Mouse (Mus musculus): ENCODE results near the gene Tmem56.

Gene Tmem56

GRCm38 (mm10) chr3:121306641-121307040, 23.7 kb upstream of the Tmem56 start:
- peak; percentile 54 for DNase-seq (ENCODE audit: low read depth, low spot score)
- H3K27me3 ChIP-seq (ENCODE audit: control insufficient read depth, insufficient read depth, low read length, poor library complexity, severe bottlenecking) = no peaks in the 10 kb centered on the region

GRCm38 (mm10) chr3:121294200-121294599, 11.3 kb upstream of the Tmem56 start:
- no peaks in the 10 kb centered on the region for H3K36me3 ChIP-seq (ENCODE audit: control insufficient read depth, insufficient read depth, low read length, poor library complexity, severe bottlenecking)
- peak; percentile 17 for DNase-seq (ENCODE audit: low read depth, low spot score)
- no peaks in the 10 kb centered on the region for H3K27me3 ChIP-seq (ENCODE audit: control insufficient read depth, insufficient read depth, low read length, poor library complexity, severe bottlenecking)

More at GRCm38 (mm10) chr3:121306641-121307040, 23.7 kb upstream of the Tmem56 start:
- no peaks in the 10 kb centered on the region for H3K36me3 ChIP-seq (ENCODE audit: control insufficient read depth, insufficient read depth, low read length, poor library complexity, severe bottlenecking)

DNA sequence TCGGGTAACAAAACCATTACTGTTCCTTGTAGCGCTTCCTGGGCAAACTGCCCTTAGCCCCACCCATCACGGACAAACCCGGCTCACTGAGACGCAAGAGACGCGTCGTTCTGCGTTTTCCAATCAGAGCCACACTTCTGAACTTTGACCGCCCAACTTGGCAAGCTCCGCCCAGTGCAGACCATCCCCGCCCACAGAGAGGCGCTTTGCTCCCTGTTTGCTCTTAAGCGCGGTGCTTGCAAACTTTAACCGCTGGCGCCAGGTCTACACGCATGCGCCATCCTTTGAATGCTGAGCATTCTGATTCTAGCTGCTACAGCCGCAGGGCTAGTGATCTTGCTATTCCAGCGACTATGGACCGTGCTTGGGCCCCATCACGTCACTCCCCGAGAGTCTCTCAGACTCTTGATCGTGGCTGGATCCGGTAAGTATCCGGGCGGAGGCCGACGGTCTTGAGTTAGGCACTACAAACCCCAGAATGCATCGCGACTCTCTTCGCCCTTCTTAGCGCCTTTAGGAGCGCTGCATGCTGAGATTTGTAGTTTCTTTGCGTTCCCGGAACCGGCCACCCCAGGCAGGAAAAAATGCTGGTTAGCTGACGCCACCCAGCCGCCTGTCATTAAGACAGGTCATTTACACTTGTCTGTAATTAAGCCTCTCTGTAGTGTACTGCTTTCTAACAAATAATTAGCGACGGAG, 8.8 kb upstream of the Tmem56 start, which contains the start of gene Alg14:
Alg14 (plus strand) TSS at position 214 of the 699 bp plus-strand sequence.
- DNase-seq (ENCODE audit: low read depth, low spot score) = peak; percentile 98
- Histone ChIP-seq H3K36me3 (ENCODE audit: control insufficient read depth, insufficient read depth, low read length, poor library complexity, severe bottlenecking) (no peaks in the 10 kb centered on the region), H3K27me3 (ENCODE audit: control insufficient read depth, insufficient read depth, low read length, poor library complexity, severe bottlenecking) (no peaks in the 10 kb centered on the region)

GRCm38 (mm10) chr3:121291225-121291559, 8.3 kb upstream of the Tmem56 start:
- Histone ChIP-seq H3K36me3 (ENCODE audit: control insufficient read depth, insufficient read depth, low read length, poor library complexity, severe bottlenecking) (no peaks in the 10 kb centered on the region), H3K27me3 (ENCODE audit: control insufficient read depth, insufficient read depth, low read length, poor library complexity, severe bottlenecking) (no peaks in the 10 kb centered on the region)
- DNase-seq (ENCODE audit: low read depth, low spot score) = no peak

GRCm38 (mm10) chr3:121290681-121291080, 7.8 kb upstream of the Tmem56 start:
- no peaks in the 10 kb centered on the region for H3K27me3 ChIP-seq (ENCODE audit: control insufficient read depth, insufficient read depth, low read length, poor library complexity, severe bottlenecking)
- DNase-seq (ENCODE audit: low read depth, low spot score) = no peak

GRCm38 (mm10) chr3:121287151-121287550, 4.3 kb upstream of the Tmem56 start:
- DNase-seq (ENCODE audit: low read depth, low spot score) = no peak
- H3K36me3 ChIP-seq (ENCODE audit: control insufficient read depth, insufficient read depth, low read length, poor library complexity, severe bottlenecking) = no peaks in the 10 kb centered on the region

More at GRCm38 (mm10) chr3:121290681-121291080, 7.8 kb upstream of the Tmem56 start:
- no peaks in the 10 kb centered on the region for H3K36me3 ChIP-seq (ENCODE audit: control insufficient read depth, insufficient read depth, low read length, poor library complexity, severe bottlenecking)

GRCm38 (mm10) chr3:121285219-121285618, 2.3 kb upstream of the Tmem56 start:
- DNase-seq (ENCODE audit: low read depth, low spot score) = no peak
- Histone ChIP-seq H3K36me3 (ENCODE audit: control insufficient read depth, insufficient read depth, low read length, poor library complexity, severe bottlenecking) (no peaks in the 10 kb centered on the region), H3K27me3 (ENCODE audit: control insufficient read depth, insufficient read depth, low read length, poor library complexity, severe bottlenecking) (no peaks in the 10 kb centered on the region)

More at GRCm38 (mm10) chr3:121287151-121287550, 4.3 kb upstream of the Tmem56 start:
- H3K27me3 ChIP-seq (ENCODE audit: control insufficient read depth, insufficient read depth, low read length, poor library complexity, severe bottlenecking) = no peaks in the 10 kb centered on the region

- no peaks in the 10 kb centered on the region for H3K36me3 ChIP-seq (ENCODE audit: control insufficient read depth, insufficient read depth, low read length, poor library complexity, severe bottlenecking)
- DNase-seq (ENCODE audit: low read depth, low spot score) = no peak
Measured at GRCm38 (mm10) chr3:121279679-121280078, 3.2 kb downstream of the Tmem56 start.

GRCm38 (mm10) chr3:121277557-121277956, 5.3 kb downstream of the Tmem56 start:
- H3K36me3 ChIP-seq (ENCODE audit: control insufficient read depth, insufficient read depth, low read length, poor library complexity, severe bottlenecking) = no peaks in the 10 kb centered on the region
- no peaks in the 10 kb centered on the region for H3K27me3 ChIP-seq (ENCODE audit: control insufficient read depth, insufficient read depth, low read length, poor library complexity, severe bottlenecking)
- DNase-seq (ENCODE audit: low read depth, low spot score) = no peak

More at GRCm38 (mm10) chr3:121279679-121280078, 3.2 kb downstream of the Tmem56 start:
- H3K27me3 ChIP-seq (ENCODE audit: control insufficient read depth, insufficient read depth, low read length, poor library complexity, severe bottlenecking) = no peaks in the 10 kb centered on the region

GRCm38 (mm10) chr3:121277009-121277408, 5.9 kb downstream of the Tmem56 start:
- no peaks in the 10 kb centered on the region for H3K36me3 ChIP-seq (ENCODE audit: control insufficient read depth, insufficient read depth, low read length, poor library complexity, severe bottlenecking)
- DNase-seq (ENCODE audit: low read depth, low spot score) = no peak
- no peaks in the 10 kb centered on the region; the same call in 1 of the 2 replicates for H3K27me3 ChIP-seq (ENCODE audit: control insufficient read depth, insufficient read depth, low read length, poor library complexity, severe bottlenecking)

DNA sequence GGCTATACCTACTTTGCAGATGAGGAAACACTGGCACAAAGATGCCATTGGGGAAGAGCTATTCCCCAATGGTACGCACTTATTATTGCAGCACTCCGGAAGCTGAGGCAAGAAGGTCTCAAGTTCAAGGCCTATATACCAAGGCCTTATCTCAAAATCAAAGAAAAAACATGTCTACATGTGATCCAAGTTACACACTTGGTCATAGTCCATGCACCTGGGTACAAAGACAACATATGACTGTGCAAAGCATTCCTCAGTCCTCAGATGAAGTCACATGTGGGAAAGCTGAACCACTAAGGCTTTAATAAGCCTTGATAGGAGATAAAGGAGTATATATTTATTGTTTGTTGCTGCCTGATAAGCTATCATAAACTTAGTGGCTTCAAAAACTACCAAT, 8.9 kb downstream of the Tmem56 start:
- H3K27me3 ChIP-seq (ENCODE audit: control insufficient read depth, insufficient read depth, low read length, poor library complexity, severe bottlenecking) = no peaks in the 10 kb centered on the region; the same call in 1 of the 2 replicates
- H3K36me3 ChIP-seq (ENCODE audit: control insufficient read depth, insufficient read depth, low read length, poor library complexity, severe bottlenecking) = no peaks in the 10 kb centered on the region
- DNase-seq (ENCODE audit: low read depth, low spot score) = no peak

- Histone ChIP-seq H3K36me3 (ENCODE audit: control insufficient read depth, insufficient read depth, low read length, poor library complexity, severe bottlenecking) (no peaks in the 10 kb centered on the region), H3K27me3 (ENCODE audit: control insufficient read depth, insufficient read depth, low read length, poor library complexity, severe bottlenecking) (no peaks in the 10 kb centered on the region; the same call in 1 of the 2 replicates)
- no peak for DNase-seq (ENCODE audit: low read depth, low spot score)
Measured at GRCm38 (mm10) chr3:121272577-121272976, 10.3 kb downstream of the Tmem56 start.

DNA sequence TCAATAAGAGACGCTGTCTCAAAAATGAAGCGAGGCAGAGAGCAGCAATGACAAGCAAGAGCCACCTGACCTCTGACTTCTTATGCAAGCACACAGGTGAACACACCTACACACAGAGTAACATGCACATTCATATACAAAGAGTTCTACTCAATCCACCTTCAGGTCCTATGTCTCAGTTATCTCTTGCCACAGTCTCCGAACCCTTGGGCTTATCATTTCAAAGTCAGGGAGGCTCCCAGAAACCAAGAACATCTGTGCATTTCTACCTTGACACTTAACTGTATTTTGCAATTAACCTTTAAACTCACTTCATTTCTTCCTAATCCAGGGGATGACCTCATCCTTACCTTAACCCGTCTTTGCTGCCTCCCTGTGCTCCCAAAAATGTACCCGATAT, 15.6 kb downstream of the Tmem56 start:
- Histone ChIP-seq H3K27me3 (ENCODE audit: control insufficient read depth, insufficient read depth, low read length, poor library complexity, severe bottlenecking) (no peaks in the 10 kb centered on the region; the same call in 1 of the 2 replicates), H3K36me3 (ENCODE audit: control insufficient read depth, insufficient read depth, low read length, poor library complexity, severe bottlenecking) (no peaks in the 10 kb centered on the region)
- DNase-seq (ENCODE audit: low read depth, low spot score) = no peak

DNA sequence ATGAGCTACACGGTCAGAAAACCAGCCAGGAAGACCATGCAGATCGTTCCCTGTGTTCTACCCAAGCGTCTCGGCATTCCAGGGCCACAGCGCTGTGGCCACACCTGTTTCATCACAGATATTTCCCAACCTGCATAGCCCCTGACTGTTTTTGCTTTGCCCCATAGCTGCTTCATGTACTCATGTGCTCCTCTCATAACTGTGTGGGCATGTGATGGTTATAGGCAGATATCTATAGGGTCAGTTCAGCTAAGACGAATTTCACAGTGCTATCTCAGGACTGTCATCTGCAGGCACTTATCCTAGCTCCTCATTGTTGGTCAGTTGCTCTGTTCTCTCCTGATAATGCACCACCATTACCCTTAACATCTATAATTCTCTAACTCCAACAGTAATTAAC, 18.7 kb downstream of the Tmem56 start:
- H3K27me3 ChIP-seq (ENCODE audit: control insufficient read depth, insufficient read depth, low read length, poor library complexity, severe bottlenecking) = peaks cover 3% of the 10 kb centered on the region; the same call in 1 of the 2 replicates
- DNase-seq (ENCODE audit: low read depth, low spot score) = no peak
- H3K36me3 ChIP-seq (ENCODE audit: control insufficient read depth, insufficient read depth, low read length, poor library complexity, severe bottlenecking) = no peaks in the 10 kb centered on the region

- DNase-seq (ENCODE audit: low read depth, low spot score) = peak; percentile 48
- Histone ChIP-seq H3K27me3 (ENCODE audit: control insufficient read depth, insufficient read depth, low read length, poor library complexity, severe bottlenecking) (peaks cover 3% of the 10 kb centered on the region; the same call in 1 of the 2 replicates), H3K36me3 (ENCODE audit: control insufficient read depth, insufficient read depth, low read length, poor library complexity, severe bottlenecking) (no peaks in the 10 kb centered on the region)
Measured at GRCm38 (mm10) chr3:121263205-121263548, 19.7 kb downstream of the Tmem56 start.
